Mouse (Mus musculus): ENCODE measurements around the gene Zhx3. TPM values are rescaled to one million over a fixed set of nuclear protein-coding genes. Genes with fewer than 3 reads are reported as not detected.

Gene Zhx3
- polyA plus RNA-seq, 1 experiment from 2014 or later: 23.9 TPM

DNA sequence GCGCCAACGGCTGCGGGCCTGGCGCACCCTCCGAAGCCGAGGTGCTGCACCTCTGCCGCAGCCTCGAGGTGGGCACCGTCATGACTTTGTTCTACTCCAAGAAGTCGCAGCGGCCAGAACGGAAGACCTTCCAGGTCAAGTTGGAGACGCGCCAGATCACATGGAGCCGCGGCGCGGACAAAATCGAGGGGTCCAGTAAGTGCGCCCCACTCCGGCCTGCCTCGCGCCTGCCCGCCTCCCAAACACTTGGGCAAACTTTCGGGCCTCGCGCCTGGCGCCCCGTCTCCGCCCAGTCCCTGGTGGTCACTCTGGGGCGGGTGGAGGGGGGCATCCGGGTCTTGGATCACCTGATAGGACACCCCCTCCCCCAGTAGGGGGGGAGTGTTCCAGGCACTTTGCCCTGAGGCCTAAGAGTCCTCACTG lies 140.9 kb downstream of the Zhx3 start:
- no peak for ATAC-seq
- Histone ChIP-seq H3K4me2 (ENCODE audit: low read length) (peak overlapping the region; percentile 92), H3K9me3 (ENCODE audit: control insufficient read depth, low read length) (no peaks in the 10 kb centered on the region), H3K27ac (ENCODE audit: low read length) (peak overlapping the region; percentile 98), H3K4me3 (replicated peaks; ENCODE audit: low read length) (peak overlapping the region; percentile 88), H3K27me3 (replicated peaks; ENCODE audit: control insufficient read depth, insufficient read depth, low read length) (no peaks in the 10 kb centered on the region), H3K36me3 (ENCODE audit: control insufficient read depth, insufficient read depth) (peaks cover 7% of the 10 kb centered on the region; the same call in 1 of the 2 replicates), H3K9ac (replicated peaks; ENCODE audit: low read depth, low read length) (peak overlapping the region; percentile 100), H3K4me1 (replicated peaks; ENCODE audit: control insufficient read depth, insufficient read depth, low read length) (peaks cover 39% of the 10 kb centered on the region)
- WGBS: 0% methylated on average over 32 of the region's 32 CpGs

DNA sequence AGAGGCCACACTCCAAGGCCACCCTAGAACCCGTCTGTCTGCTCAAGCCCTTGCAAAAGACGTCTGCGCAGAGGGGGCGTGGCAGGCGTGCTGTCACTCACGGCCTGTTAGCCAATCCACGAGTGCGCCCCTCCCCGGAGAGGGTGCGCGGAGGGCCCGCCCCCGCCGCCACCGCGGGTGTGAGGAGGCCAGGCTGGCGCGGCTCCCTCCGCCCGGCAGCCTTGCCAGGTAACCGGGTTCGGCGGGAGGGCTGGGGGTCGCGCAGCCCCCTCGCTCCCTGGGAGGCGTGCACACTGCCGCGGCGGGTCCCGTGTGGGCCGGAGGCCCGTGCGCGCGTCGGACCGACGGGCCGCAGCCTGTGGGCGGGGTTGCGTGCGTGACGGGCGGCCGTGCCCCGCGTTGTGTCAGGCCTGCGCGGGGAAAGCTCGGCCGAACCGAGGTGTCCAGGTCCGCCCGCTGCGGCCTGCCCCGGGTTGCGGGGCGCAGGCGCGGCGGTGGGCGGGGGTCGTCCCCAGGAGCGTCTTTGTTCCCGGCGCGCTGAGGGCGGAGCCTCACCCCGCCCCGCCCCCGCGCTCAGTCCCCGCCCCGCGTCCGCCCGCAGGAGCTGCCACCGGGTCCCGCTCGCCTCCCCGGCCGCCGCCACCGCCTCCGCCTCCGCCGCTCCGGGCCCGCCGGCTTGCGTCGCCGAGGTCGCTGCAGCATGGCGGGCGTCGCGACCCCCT lies 141.5 kb downstream of the Zhx3 start, which contains the start of gene Plcg1:
Gene Plcg1, plus strand, starts transcription at position 184 of the 722 bp plus-strand sequence.
- peak within 1 kb of the TSS; percentile 100 for H3K9ac ChIP-seq (replicated peaks; ENCODE audit: low read depth, low read length)
- H3K4me2 ChIP-seq (ENCODE audit: low read length): peak within 1 kb of the TSS; percentile 92
- H3K4me1 ChIP-seq (replicated peaks; ENCODE audit: control insufficient read depth, insufficient read depth, low read length): peaks cover 39% of the 10 kb centered on the region
- peak within 1 kb of the TSS; percentile 88 for H3K4me3 ChIP-seq (replicated peaks; ENCODE audit: low read length)
- peak within 1 kb of the TSS; percentile 98 for H3K27ac ChIP-seq (ENCODE audit: low read length)
- peaks cover 5% of the 10 kb centered on the region; the same call in 1 of the 2 replicates for H3K36me3 ChIP-seq (ENCODE audit: control insufficient read depth, insufficient read depth)
- WGBS: under 1% methylated on average over 81 of the region's 99 CpGs
- H3K9me3 ChIP-seq (ENCODE audit: control insufficient read depth, low read length): no peaks in the 10 kb centered on the region
- no peaks in the 10 kb centered on the region for H3K27me3 ChIP-seq (replicated peaks; ENCODE audit: control insufficient read depth, insufficient read depth, low read length)
- peak; percentile 96 for ATAC-seq

DNA sequence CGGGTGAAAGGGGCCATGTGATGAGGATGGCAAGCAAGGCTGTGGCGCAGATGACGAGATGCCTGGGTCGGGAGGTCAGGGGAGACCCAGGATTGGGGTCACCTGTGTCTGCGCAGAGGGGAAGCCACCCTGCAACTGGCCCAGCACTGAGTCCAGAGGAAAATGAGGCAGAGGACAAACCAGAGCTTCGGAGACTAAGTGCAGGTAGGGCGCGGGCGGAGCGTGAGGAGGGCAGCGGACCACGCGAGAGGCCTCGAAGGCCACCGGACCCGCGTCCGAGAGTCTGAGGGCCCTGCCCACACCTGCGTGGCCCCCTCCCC lies 142.0 kb downstream of the Zhx3 start:
- H3K36me3 ChIP-seq (ENCODE audit: control insufficient read depth, insufficient read depth): peaks cover under 1% of the 10 kb centered on the region; the same call in 1 of the 2 replicates
- no peak; the same call in 1 of the 2 replicates for ATAC-seq
- peak overlapping the region; percentile 88 for H3K4me3 ChIP-seq (replicated peaks; ENCODE audit: low read length)
- H3K4me2 ChIP-seq (ENCODE audit: low read length): peak overlapping the region; percentile 85
- H3K27ac ChIP-seq (ENCODE audit: low read length): peak overlapping the region; percentile 98; the same call in 1 of the 2 replicates
- H3K4me1 ChIP-seq (replicated peaks; ENCODE audit: control insufficient read depth, insufficient read depth, low read length): peaks cover 39% of the 10 kb centered on the region
- H3K27me3 ChIP-seq (replicated peaks; ENCODE audit: control insufficient read depth, insufficient read depth, low read length): no peaks in the 10 kb centered on the region
- peak overlapping the region; percentile 100 for H3K9ac ChIP-seq (replicated peaks; ENCODE audit: low read depth, low read length)
- WGBS: 6% methylated on average over 19 of the region's 19 CpGs
- no peaks in the 10 kb centered on the region for H3K9me3 ChIP-seq (ENCODE audit: control insufficient read depth, low read length)

DNA sequence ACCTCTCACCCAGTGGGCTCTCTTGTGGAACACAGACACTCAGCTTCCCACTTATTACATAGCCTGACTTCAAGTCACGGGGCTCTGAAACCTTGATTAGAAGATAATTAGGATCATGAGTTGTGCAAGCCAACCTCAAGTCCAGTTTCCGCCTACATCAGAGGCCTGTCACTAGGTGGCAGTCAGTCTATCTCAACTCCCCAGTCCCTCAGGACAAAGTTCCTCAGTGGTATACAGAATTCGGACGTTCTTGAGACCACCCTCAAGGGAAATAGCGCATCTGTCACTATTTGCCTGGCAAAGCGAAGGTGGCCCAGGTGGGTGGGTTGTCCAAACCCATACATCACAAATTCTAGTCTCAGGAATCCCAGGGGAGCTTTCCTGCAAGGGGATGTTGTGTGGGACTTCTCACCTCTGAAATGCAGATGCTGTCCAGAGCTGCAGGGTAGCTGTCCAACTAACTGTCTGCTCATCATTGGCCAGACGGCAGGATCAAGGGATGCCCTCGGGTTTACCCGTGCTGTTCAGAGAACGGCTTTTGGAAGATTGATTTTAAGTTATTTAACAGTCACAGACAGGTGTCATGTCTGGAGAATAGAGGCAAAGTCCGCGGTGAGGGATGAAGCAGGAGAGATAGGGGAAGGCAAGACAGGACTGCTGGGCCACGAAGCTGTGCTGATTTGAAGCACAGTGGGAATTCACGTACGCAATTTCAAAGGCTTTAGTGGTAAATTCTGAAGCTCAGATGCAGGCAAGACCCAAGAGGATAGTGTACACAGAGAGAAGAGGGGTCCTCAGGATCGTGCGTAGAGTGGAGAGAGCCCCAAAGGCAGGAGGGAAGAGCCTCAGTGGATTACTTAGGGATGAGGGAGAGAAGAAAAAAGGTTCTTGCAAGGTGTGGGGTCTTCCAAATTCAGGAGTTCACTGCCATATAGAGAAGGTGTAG lies 142.7 kb downstream of the Zhx3 start:
- H3K27me3 ChIP-seq (replicated peaks; ENCODE audit: control insufficient read depth, insufficient read depth, low read length): no peaks in the 10 kb centered on the region
- peak overlapping the region; percentile 88 for H3K4me3 ChIP-seq (replicated peaks; ENCODE audit: low read length)
- no peaks in the 10 kb centered on the region for H3K9me3 ChIP-seq (ENCODE audit: control insufficient read depth, low read length)
- H3K4me2 ChIP-seq (ENCODE audit: low read length): peak overlapping the region; percentile 85
- H3K9ac ChIP-seq (replicated peaks; ENCODE audit: low read depth, low read length): peak overlapping the region; percentile 100
- 36% methylated on average over 17 of the region's 17 CpGs for WGBS
- H3K36me3 ChIP-seq (ENCODE audit: control insufficient read depth, insufficient read depth): peaks cover 6% of the 10 kb centered on the region; the same call in 1 of the 2 replicates
- no peak for ATAC-seq
- no peak overlapping the region for H3K27ac ChIP-seq (ENCODE audit: low read length)
- peaks cover 39% of the 10 kb centered on the region for H3K4me1 ChIP-seq (replicated peaks; ENCODE audit: control insufficient read depth, insufficient read depth, low read length)

DNA sequence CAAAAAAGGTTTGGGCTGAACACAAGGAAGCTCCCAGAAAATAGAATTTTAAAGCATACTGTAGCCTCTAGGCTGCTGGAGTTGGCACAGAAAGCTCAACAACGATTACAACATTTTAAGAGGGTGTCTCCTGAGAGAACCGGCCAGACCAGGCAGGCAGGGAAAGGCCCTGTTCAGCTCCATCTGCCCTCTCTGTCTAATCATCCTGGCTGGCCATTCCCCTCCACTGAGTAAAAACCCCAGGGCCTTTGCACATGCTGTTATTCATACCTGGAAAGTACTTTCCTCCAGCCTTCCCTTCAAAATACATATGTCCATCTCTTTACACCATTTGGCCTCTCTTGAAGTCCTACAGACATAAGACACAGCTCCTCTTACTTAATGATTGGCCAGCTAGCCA lies 143.4 kb downstream of the Zhx3 start:
- Histone ChIP-seq H3K9ac (replicated peaks; ENCODE audit: low read depth, low read length) (no peak overlapping the region), H3K27ac (ENCODE audit: low read length) (no peak overlapping the region), H3K4me2 (ENCODE audit: low read length) (no peak overlapping the region), H3K9me3 (ENCODE audit: control insufficient read depth, low read length) (no peaks in the 10 kb centered on the region), H3K36me3 (ENCODE audit: control insufficient read depth, insufficient read depth) (peaks cover 8% of the 10 kb centered on the region), H3K4me3 (replicated peaks; ENCODE audit: low read length) (no peak overlapping the region), H3K4me1 (replicated peaks; ENCODE audit: control insufficient read depth, insufficient read depth, low read length) (peaks cover 32% of the 10 kb centered on the region), H3K27me3 (replicated peaks; ENCODE audit: control insufficient read depth, insufficient read depth, low read length) (no peaks in the 10 kb centered on the region)
- ATAC-seq: no peak
- whole genome bisulfite sequencing: 89% methylated on average over 2 of the region's 2 CpGs

DNA sequence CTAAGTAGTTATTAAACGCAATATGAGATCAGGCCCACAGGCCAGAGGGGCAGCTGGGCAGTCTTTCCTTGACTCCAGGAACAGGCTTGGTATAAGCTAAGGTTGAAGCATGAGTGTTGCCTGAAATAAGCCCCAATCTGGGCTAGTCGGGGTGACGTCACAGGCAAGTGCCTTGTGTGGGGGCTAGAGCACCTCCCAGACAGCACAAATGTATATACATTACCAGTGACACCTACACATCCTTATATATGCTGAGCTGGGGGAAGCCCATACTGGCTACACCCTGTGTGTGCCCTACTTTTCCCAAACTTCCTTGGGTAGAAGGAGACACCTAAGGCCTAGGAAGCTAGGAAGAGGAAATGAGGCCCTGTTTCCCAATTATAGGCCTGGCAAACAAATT lies 143.8 kb downstream of the Zhx3 start:
- H3K4me3 ChIP-seq (replicated peaks; ENCODE audit: low read length): no peak overlapping the region
- H3K9ac ChIP-seq (replicated peaks; ENCODE audit: low read depth, low read length): no peak overlapping the region
- H3K36me3 ChIP-seq (ENCODE audit: control insufficient read depth, insufficient read depth): peaks cover 9% of the 10 kb centered on the region
- H3K4me1 ChIP-seq (replicated peaks; ENCODE audit: control insufficient read depth, insufficient read depth, low read length): peaks cover 27% of the 10 kb centered on the region
- 87% methylated on average over 3 of the region's 3 CpGs for WGBS
- H3K27me3 ChIP-seq (replicated peaks; ENCODE audit: control insufficient read depth, insufficient read depth, low read length): no peaks in the 10 kb centered on the region
- no peak for ATAC-seq
- H3K9me3 ChIP-seq (ENCODE audit: control insufficient read depth, low read length): no peaks in the 10 kb centered on the region
- H3K4me2 ChIP-seq (ENCODE audit: low read length): no peak overlapping the region
- H3K27ac ChIP-seq (ENCODE audit: low read length): no peak overlapping the region

DNA sequence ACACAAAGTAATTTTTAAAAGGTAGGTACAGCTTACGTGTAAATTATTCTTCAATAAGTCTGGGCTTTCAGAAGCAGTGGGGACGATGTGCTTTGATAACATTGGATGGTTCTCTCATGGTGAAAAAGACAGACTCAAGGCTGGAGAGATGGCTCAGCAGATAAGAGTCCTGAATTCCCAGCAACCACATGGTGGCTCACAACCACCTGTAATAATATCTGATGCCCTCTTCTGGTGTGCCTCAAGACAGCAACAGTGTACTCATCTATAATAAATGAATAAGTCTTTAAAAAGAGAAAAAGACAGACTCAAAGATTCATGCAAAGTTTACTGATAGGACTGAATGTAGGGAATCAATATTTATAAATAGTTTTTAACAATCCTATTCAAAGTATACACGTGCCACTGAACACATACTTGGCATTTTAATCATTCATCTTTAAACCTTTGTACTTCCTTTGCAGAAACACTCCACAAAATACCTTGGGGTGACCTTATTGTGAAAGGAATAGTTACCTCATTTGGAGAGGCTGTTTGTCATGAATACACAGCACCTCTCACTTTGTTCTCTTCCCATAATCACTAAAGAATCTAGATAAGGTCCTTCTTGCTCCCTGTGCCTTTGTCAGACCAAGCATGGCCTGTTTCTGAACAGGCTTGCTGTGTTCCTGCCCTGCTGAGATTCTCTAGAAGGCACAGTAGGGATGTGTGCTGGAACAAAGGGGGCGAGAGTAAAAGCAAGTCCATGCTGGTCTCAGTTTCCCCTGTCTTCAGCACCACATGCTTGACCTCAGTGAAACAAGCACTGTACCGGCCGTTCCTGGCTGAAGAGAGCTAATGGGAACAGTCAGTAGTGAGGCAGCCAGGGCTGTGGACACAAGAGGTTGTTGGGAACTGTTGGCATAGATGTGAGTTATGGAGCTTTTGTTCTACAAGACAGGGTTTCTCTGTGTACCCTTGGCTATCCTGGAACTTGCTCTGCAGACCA lies 146.6 kb downstream of the Zhx3 start:
- peaks cover 12% of the 10 kb centered on the region for H3K4me1 ChIP-seq (replicated peaks; ENCODE audit: control insufficient read depth, insufficient read depth, low read length)
- no peak overlapping the region for H3K4me3 ChIP-seq (replicated peaks; ENCODE audit: low read length)
- 76% methylated on average over 6 of the region's 6 CpGs for WGBS
- H3K27me3 ChIP-seq (replicated peaks; ENCODE audit: control insufficient read depth, insufficient read depth, low read length): no peaks in the 10 kb centered on the region
- H3K9me3 ChIP-seq (ENCODE audit: control insufficient read depth, low read length): no peaks in the 10 kb centered on the region
- H3K27ac ChIP-seq (ENCODE audit: low read length): no peak overlapping the region
- no peak for ATAC-seq
- no peak overlapping the region for H3K9ac ChIP-seq (replicated peaks; ENCODE audit: low read depth, low read length)
- peaks cover 22% of the 10 kb centered on the region for H3K36me3 ChIP-seq (ENCODE audit: control insufficient read depth, insufficient read depth)
- H3K4me2 ChIP-seq (ENCODE audit: low read length): no peak overlapping the region

DNA sequence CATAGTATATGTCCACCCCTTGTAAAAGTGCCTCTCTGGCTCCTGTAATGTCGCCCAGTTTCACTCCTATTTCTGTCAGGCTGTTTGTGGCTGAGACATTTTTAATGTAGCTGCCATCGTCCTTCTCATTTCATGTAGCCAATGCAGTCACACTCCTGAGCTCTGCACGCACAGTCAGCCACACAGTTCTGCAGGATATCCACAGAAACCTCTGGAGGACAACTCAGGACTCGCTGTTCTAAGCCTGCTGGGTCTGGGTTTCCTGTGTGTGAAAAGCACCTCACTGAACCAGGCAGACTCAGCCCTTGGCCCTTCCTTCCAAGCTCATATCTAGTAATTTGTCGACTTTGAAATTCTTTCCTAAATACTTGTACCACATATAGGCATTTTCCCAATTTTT lies 148.3 kb downstream of the Zhx3 start:
- Histone ChIP-seq H3K9me3 (ENCODE audit: control insufficient read depth, low read length) (no peaks in the 10 kb centered on the region), H3K4me1 (replicated peaks; ENCODE audit: control insufficient read depth, insufficient read depth, low read length) (peaks cover 3% of the 10 kb centered on the region; the same call in 1 of the 2 replicates), H3K27ac (ENCODE audit: low read length) (no peak overlapping the region), H3K36me3 (ENCODE audit: control insufficient read depth, insufficient read depth) (peaks cover 34% of the 10 kb centered on the region), H3K9ac (replicated peaks; ENCODE audit: low read depth, low read length) (no peak overlapping the region), H3K27me3 (replicated peaks; ENCODE audit: control insufficient read depth, insufficient read depth, low read length) (no peaks in the 10 kb centered on the region), H3K4me2 (ENCODE audit: low read length) (no peak overlapping the region), H3K4me3 (replicated peaks; ENCODE audit: low read length) (no peak overlapping the region)
- WGBS: 93% methylated on average over 5 of the region's 5 CpGs
- ATAC-seq: no peak
